Mouse (Mus musculus): ENCODE measurements around the gene Acy3. TPM values are rescaled to one million over a fixed set of nuclear protein-coding genes. Genes with fewer than 3 reads are reported as not detected.
"Not testable (repeated sequence)": the region's sequence is repeated elsewhere in the genome, so short reads cannot be mapped to it uniquely, and the experiment has no call there.

Acy3 gene
- total RNA-seq, 4 experiments from 2014 or later = 2.9 to 5.0 (median 4.5) TPM

GRCm38 (mm10) chr19:3974608-3975007 lies 11.8 kb upstream of the Acy3 start:
- not testable (repeated sequence) for DNase-seq (ENCODE audit: low spot score in 2 of 2)

- no peak for DNase-seq (ENCODE audit: low spot score in 2 of 2)
Measured at GRCm38 (mm10) chr19:3975866-3976265, 10.5 kb upstream of the Acy3 start.

- peak; percentile 41 to 46 for DNase-seq (ENCODE audit: low spot score in 2 of 2)
Measured at GRCm38 (mm10) chr19:3980309-3980708, 6.1 kb upstream of the Acy3 start.

- no peak for DNase-seq (ENCODE audit: low spot score in 2 of 2)
Measured at GRCm38 (mm10) chr19:3980917-3981316, 5.5 kb upstream of the Acy3 start.

GRCm38 (mm10) chr19:3983527-3984200 lies 2.7 kb upstream of the Acy3 start:
- no peak for DNase-seq (ENCODE audit: low spot score in 2 of 2)

GRCm38 (mm10) chr19:3985261-3985681 lies 1.1 kb upstream of the Acy3 start:
- no peak for DNase-seq (ENCODE audit: low spot score in 2 of 2)

GRCm38 (mm10) chr19:3988066-3988465 lies 1.7 kb downstream of the Acy3 start:
- DNase-seq (ENCODE audit: low spot score in 2 of 2) = no peak

- no peak for DNase-seq (ENCODE audit: low spot score in 2 of 2)
Measured at GRCm38 (mm10) chr19:3988750-3989149, 2.4 kb downstream of the Acy3 start.

GRCm38 (mm10) chr19:3990804-3991203 lies 4.4 kb downstream of the Acy3 start:
- DNase-seq (ENCODE audit: low spot score in 2 of 2) = no peak

- DNase-seq (ENCODE audit: low spot score in 2 of 2) = no peak
Measured at GRCm38 (mm10) chr19:3991562-3991961, 5.2 kb downstream of the Acy3 start.

- no peak for DNase-seq (ENCODE audit: low spot score in 2 of 2)
Measured at GRCm38 (mm10) chr19:3991966-3992365, 5.6 kb downstream of the Acy3 start.

- no peak for DNase-seq (ENCODE audit: low spot score in 2 of 2)
Measured at GRCm38 (mm10) chr19:3992416-3992815, 6.0 kb downstream of the Acy3 start, which contains the start of gene Tbx10. Tbx10 (plus strand) TSS chr19:3992752.

GRCm38 (mm10) chr19:3994932-3995331 lies 8.6 kb downstream of the Acy3 start:
- no peak for DNase-seq (ENCODE audit: low spot score in 2 of 2)

GRCm38 (mm10) chr19:3995505-3995904 lies 9.1 kb downstream of the Acy3 start:
- no peak for DNase-seq (ENCODE audit: low spot score in 2 of 2)

- DNase-seq (ENCODE audit: low spot score in 2 of 2) = no peak
Measured at GRCm38 (mm10) chr19:3996106-3996505, 9.7 kb downstream of the Acy3 start.

- DNase-seq (ENCODE audit: low spot score in 2 of 2) = no peak
Measured at GRCm38 (mm10) chr19:3996747-3997146, 10.4 kb downstream of the Acy3 start.

GRCm38 (mm10) chr19:3997231-3997630 lies 10.9 kb downstream of the Acy3 start:
- DNase-seq (ENCODE audit: low spot score in 2 of 2) = no peak

- DNase-seq (ENCODE audit: low spot score in 2 of 2) = no peak
Measured at GRCm38 (mm10) chr19:3998335-3998734, 12.0 kb downstream of the Acy3 start.

- no peak for DNase-seq (ENCODE audit: low spot score in 2 of 2)
Measured at GRCm38 (mm10) chr19:3999121-3999730, 12.9 kb downstream of the Acy3 start.

- DNase-seq (ENCODE audit: low spot score in 2 of 2) = peak; percentile 93 to 95
Measured at GRCm38 (mm10) chr19:4000119-4000900, 13.9 kb downstream of the Acy3 start, which contains the start of the genes Nudt8 and Gm49405. Nudt8 (plus strand) TSS chr19:4000580. Gm49405 (plus strand) TSS chr19:4000626.

- no peak for DNase-seq (ENCODE audit: low spot score in 2 of 2)
Measured at GRCm38 (mm10) chr19:4000949-4001525, 14.7 kb downstream of the Acy3 start.

- DNase-seq (ENCODE audit: low spot score in 2 of 2) = no peak
Measured at GRCm38 (mm10) chr19:4001752-4002151, 15.4 kb downstream of the Acy3 start.
